Mouse (Mus musculus): Measurements from ENCODE around the gene Olfr1339.

DNA sequence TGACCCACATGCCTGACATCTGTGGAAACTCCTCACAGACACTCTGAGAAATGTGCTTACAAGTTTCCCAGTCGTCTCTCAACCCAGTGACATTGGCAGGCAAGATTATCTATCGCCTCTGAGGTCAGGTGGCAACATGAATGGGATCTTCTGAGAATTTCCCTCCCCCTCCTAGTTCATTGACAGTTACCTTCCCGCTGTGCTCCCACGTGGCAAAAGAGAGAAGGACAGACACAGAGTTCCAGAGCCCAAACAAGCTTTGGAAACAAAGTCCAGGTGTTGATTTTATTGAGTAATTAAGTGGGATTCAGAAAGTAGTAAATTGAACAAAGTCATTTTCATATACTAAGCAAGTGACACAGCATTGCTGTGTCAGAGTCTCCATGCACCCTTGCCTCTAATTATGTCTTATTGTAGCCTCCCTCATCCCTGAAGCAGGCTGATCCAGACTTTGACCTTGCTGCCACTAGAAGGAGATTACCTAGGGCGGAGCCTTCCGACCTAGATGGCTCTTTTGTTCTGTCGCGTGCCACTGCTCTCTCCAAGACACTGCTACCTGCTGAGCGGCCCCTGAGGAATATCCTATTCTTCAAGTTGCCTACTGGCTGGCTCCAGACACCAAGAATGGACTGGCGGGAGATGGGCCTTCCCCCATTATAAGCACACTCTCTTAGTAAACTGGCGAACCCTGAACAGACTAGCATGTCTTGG is 9.2 kb downstream of the Olfr1339 start:
- no peak for TF ChIP-seq CTCF (IDR thresholded peaks at IDR 0.05; ENCODE audit: insufficient read depth, low read length)
- no peak for TF ChIP-seq POLR2A (IDR thresholded peaks at IDR 0.05; ENCODE audit: borderline replicate concordance, extremely low read depth, low read depth, low read length)
